Mouse (Mus musculus) spleen, postnatal 4 days (tissue): ENCODE data around the gene Phf1.

Experiments
- DNase-seq, 2 experiments: peaks; one replicate each; pipeline ENCODE4 v3.0.0; 2022; ENCODE audit warnings: low spot score in 2 of 2

Phf1 gene

DNA sequence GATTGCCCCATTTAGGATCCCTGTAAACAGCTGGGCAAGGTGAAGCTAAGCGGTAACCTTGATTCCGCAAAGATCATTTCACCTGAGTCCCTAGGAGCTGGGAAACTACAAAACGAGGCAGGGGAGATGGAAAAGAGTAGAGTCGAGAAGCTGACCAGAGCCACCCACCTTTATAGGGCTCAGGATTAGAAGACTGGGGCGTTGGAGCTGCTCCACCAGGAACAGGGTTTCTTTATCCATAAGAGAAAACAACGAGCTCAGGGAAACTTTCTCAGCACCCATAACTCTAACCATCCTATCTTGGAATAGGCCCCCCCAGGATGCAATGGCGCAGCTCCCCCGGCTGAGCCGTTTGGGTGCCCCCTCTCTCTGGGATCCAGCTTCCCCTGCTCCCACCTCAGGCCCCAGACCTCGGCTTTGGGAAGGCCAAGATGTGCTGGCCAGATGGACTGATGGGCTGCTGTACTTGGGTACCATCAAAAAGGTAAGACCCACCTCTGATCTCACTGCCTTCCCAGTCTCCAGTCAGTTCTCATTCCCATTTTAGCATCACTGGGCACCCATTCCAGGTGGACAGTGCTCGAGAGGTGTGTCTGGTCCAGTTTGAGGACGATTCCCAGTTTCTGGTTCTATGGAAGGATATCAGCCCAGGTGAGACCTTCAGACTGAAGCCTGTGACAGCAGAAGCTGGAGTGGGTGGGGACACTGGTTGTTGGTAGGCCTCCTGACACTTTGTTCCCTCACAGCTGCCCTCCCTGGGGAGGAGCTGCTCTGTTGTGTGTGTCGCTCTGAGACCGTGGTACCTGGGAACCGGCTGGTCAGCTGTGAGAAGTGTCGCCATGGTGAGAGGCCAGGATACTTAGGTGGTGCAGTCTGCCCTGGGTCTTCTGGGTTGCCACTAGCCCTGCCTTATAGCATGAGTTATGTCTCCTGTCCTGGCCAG is 1.3 kb downstream of the Phf1 start:
- no peak for DNase-seq

DNA sequence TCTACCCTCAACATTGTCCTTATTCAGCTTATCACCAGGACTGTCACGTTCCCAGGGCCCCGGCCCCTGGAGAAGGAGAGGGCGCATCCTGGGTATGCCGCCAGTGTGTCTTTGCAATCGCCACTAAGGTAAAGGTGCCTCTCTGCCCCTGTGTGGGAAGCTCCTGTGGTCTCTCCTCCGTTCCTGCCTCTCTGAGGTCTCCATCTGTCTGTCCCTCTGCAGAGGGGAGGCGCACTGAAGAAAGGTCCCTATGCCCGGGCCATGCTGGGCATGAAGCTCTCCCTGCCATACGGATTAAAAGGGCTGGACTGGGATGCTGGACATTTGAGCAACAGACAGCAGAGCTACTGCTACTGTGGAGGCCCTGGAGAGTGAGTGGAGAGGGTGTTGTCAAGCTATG is 2.2 kb downstream of the Phf1 start:
- no peak for DNase-seq

GRCm38 (mm10) chr17:26936453-26936852 is 3.6 kb downstream of the Phf1 start:
- peak in 1 of 2 experiments; percentile 62 for DNase-seq

DNA sequence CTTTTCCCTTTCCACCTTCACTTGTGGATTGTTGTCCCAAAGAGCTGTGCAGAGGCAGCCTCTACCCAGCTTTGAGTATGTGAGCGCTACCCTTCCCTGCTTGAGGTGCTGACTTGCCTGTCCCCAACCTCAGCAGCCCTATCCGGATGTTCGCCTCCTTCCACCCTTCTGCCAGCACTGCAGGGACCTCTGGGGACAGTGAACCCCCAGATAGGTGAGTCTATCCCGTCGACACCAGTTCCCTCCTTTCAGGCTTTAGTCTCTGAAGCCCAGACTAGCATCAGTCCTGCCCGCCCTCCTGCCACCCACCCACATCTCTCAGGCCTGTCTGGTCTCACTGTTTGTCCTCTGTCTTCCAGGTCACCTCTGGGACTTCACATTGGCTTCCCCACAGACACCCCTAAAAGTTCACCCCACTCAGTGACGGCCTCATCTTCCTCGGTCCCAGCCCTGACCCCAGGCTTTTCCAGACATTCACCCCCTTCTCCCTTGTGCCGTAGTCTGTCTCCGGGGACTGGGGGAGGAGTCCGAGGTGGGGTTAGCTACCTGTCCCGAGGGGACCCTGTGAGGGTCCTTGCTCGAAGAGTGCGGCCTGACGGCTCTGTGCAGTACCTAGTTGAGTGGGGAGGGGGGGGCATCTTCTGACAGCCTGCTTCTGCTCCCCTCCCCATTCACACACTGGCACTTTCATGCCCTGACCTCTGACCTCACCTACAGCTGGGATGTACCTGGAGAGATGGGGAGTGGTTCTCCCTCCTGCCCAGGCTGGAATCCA is 4.3 kb downstream of the Phf1 start:
- DNase-seq = no peak

DNA sequence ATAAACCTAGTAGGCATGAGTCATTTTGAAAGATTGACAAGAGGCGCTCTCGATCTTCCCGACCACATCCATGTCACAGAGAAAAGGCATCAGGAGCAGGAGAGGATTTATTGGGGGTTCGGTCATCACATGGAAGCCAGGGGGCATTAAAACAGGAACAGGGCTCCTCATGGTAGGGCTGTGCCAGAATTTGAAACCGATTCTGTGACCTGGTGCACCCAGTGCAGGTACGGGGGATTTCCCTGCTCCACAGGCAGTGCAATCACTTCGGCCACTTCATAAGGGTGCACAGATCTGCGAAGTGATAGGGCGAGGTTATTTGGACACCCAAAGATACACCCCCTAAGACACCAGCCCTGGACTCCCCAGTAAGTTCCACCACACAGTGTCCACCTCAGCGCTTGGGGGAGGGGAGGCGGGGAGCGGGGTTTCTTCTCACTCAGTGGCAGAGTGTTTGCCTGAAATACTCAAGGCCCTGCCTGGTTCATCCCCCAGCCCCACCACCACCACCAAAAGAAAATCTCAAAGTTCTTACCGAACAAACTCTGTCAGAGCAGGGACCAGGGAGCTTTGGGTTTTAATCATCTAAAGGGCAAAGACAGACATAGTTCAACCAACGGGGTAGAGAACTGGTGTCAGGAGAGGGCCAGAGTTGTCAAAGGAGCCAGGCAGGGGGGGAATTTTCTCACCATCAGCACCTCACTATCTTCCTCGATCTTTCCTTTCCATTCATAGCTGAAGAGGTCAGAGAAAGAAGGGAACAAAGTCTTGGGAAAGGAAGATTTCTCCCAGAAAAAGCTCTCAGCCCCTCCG is 5.2 kb downstream of the Phf1 start:
- DNase-seq = no peak

GRCm38 (mm10) chr17:26938731-26939130 is 5.9 kb downstream of the Phf1 start:
- peak in 1 of 2 experiments; percentile 73 for DNase-seq

DNA sequence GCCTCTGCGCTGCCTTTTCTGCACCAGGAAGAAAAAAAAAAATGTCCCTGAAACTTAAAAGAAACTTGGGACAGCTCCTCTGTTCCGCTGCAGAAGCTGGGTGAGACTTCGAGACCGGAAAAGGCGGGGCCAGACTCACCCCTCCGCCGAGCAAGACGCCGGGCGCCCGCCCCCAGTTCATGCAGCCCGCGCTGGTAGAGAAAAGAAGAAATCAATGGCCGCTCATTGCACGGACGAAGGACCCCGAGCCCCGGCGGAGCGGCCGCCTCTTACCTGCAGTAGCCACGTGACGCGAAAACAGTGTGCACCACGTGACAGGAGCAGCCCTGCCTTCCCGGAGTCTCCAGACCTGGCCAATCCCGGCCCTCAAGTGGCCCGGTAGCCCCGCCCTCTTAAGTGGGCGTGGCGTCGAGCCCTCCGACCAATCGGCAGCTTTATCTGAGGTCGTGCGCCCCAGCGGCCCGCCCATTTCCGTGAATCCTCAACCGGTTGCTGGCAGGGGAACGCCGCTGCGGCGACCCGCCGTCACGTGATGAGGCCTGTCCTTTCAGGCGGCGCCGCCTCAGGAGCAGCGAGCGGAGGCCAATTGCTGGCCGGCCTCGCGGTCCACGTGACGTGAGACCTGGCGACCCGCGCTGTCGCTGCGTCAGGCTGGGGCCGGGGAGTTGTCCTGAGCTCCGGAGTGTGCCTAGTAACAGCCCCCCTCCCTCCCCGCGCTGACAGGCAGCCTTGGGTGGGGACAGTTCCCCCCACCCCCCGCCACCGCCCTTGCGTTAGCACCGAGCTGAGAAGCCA is 6.5 kb downstream of the Phf1 start, which contains the start of gene Cuta:
Cuta (minus strand) TSS at position 392 of the 795 bp plus-strand sequence.
- DNase-seq = peak; percentile 99 to 100

DNA sequence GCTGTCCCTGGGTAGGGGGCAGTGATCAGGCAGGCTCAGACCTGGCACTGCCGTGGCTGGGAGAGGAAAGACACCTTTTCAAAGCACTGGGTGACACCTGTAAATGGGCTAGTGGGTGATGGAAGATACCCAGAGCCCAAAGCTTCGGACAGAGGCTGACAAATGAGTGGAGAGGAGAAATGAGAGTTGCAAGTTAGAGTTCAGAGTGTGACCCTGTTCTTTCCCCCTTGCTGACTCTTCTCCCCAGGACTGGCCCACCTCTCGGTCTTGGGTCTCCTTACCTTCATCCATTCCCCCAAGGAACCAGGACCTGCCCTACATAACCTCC is 7.1 kb downstream of the Phf1 start:
- DNase-seq = no peak

- peak in 1 of 2 experiments; percentile 58 for DNase-seq
Observed at GRCm38 (mm10) chr17:26941031-26941789, 8.4 kb downstream of the Phf1 start, which contains the start of gene Syngap1. Gene Syngap1 (plus strand): TSS chr17:26941253.

DNA sequence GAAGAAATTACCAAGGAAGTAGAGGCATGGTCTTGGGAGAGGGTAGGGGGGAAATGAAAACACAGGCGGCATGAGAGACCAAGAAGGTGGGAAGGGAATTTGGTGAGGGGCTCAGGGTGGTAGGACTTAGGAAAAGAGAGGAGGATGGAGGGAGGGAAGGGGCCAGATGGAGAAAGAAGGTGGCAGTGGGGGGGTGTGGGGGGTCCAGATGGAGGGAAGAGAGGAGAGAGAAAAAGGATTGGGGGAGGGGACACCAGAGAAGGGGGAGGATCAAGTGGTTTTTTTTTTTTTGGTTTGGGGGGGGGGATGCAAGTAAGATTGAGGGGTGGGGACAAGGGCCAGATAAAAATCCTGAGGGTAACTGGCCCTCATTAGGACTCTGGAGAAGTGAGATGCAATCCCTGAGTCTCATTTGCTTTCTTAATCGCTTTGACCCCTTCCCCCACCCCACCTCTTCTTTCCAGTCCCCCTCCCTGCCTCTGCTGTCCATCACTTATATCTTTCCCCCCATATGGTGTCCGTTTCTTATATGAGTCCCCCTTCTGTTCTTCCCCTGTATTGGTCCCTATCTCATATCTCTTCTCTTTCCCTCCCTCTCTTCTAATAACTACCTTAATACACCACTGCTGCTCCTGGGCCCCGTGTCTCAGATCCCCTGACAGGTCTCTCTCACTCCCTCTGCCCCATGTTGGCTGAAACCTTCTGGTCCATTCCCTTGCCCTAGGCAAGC is 9.2 kb downstream of the Phf1 start:
- DNase-seq = no peak

DNA sequence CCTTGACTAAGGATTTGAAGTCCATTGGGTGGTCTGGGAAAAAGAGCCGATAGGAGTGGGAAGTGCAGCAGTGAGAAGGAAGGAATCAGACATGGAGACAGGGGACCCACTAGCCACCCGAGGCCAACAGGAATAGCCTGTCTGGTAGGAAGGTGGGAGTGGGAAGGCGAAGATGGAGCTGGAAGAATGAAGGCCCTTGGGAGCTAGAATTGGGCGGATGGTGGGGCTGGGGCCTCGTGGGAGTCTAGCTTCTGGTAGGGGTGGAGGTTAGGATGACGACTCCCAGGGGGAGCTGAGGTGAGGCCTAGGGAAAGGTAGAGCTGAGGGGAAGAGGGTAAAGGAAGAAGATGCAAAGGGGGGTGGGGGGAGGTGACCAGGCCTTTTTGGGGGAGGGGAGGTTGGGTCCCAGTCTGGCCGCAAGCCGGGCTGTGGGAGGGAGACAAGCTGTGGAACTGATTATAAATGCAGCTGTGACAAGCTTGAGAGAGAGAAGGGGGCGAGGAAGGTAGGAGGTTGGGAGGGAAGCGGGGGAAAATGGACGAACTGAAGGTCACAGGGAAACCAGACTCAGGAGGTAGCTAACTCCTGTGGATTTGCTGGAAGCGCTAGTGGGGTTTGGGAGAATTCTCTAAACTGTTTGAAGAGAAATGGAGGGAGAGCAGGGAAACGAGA is 13.1 kb downstream of the Phf1 start:
- DNase-seq = no peak

GRCm38 (mm10) chr17:26946567-26946966 is 13.7 kb downstream of the Phf1 start:
- peak; percentile 59 to 82 for DNase-seq

- DNase-seq = peak in 1 of 2 experiments; percentile 64
Observed at GRCm38 (mm10) chr17:26947231-26948100, 14.6 kb downstream of the Phf1 start.

DNA sequence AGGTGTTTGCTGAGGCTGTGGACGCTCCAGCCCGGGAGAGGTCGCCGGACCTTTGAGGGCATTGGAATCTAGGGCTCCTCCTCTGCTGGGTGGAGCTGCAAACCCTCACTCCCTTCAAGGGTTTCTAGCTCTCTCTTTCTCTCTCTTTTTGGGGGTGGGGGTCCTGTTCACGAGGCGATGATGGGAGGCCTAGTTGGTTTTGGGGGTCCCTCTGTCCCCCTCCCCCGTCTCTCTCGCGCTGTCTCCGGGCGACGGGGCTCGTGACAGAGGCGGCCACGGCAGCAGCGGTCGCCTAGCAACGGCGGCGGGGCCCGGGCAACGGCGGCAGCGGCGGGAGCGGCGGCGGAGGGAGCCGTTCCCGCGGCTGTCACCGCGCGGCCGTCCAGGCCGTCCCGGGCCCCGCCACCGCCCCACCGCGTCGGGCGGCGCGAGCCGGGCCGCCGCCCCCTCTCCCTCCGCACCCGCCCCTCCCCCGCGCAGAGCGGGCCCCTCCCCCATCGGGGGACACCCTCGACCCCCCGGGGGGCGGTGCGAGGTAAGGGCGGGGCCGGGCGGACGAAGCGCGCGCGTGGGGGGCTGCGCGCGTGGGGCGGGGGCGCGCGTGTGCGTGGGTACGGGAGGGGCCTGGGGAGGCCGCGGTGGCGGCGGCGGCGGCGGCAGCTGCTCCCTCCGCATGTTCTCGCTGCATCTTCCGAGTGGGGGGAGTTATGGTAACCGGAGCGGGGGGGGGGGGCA is 15.6 kb downstream of the Phf1 start:
- peak in 1 of 2 experiments; percentile 81 for DNase-seq

GRCm38 (mm10) chr17:26949051-26949577 is 16.3 kb downstream of the Phf1 start:
- peak in 1 of 2 experiments; percentile 63 for DNase-seq

DNA sequence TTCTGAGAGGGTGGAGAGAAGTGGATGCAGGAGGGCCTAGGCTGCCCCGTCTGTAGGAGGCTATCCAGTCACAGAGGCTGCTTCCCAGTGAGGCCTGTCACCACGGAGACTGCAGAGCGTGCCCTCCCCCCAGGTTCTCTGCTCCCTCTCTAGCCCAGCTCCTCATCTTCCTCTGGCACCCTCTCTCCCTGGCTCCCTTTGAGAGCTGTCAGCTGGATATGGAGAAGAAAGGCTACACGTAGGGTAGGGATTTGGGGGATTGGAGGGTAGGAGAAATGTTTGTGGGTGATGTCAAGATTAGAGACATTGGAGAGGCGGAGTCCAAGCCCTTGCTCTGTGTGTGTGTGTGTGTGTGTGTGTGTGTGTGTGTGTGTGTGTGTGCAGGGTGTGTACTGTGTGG is 17.0 kb downstream of the Phf1 start:
- DNase-seq = no peak
